Mouse (Mus musculus): Measurements from ENCODE around the gene Avpi1.
A peak's percentile ranks its signal among the peaks of the same experiment; 100 is the strongest.

Gene Avpi1

GRCm38 (mm10) chr19:42128787-42129508 is at the start of gene Avpi1:
Gene Avpi1, minus strand, starts transcription at chr19:42129059.
- DNase-seq = peak; percentile 97 to 99

GRCm38 (mm10) chr19:42177461-42177860 is 48.6 kb upstream of the Avpi1 start:
- no peak for DNase-seq

- DNase-seq = no peak
These were observed 48.0 kb upstream of the Avpi1 start for GRCm38 (mm10) chr19:42176841-42177240.

GRCm38 (mm10) chr19:42170025-42170969 is 41.4 kb upstream of the Avpi1 start:
- peak; percentile 97 to 99 for DNase-seq

GRCm38 (mm10) chr19:42169322-42169975 is 40.6 kb upstream of the Avpi1 start:
- peak in 1 of 2 experiments; percentile 48 for DNase-seq

- DNase-seq = no peak
These were observed 38.6 kb upstream of the Avpi1 start for GRCm38 (mm10) chr19:42167489-42167888.

GRCm38 (mm10) chr19:42166766-42167165 is 37.9 kb upstream of the Avpi1 start:
- no peak for DNase-seq

GRCm38 (mm10) chr19:42166130-42166529 is 37.3 kb upstream of the Avpi1 start:
- peak; percentile 87 to 93 for DNase-seq

- DNase-seq = no peak
These were observed 35.3 kb upstream of the Avpi1 start for GRCm38 (mm10) chr19:42164188-42164587.

- no peak for DNase-seq
These were observed 34.9 kb upstream of the Avpi1 start, which contains the start of gene Zfyve27 for GRCm38 (mm10) chr19:42163764-42164163. Gene Zfyve27, plus strand, starts transcription at chr19:42163951.

GRCm38 (mm10) chr19:42158246-42159017 is 29.6 kb upstream of the Avpi1 start:
- DNase-seq = no peak

- no peak for DNase-seq
These were observed 28.8 kb upstream of the Avpi1 start for GRCm38 (mm10) chr19:42157493-42158237.

- DNase-seq = peak; percentile 89 to 94
These were observed 23.1 kb upstream of the Avpi1 start for GRCm38 (mm10) chr19:42151990-42152389.

GRCm38 (mm10) chr19:42148569-42148860 is 19.7 kb upstream of the Avpi1 start:
- DNase-seq = no peak

GRCm38 (mm10) chr19:42147769-42148568 is 19.1 kb upstream of the Avpi1 start:
- DNase-seq = peak; percentile 70 to 78

GRCm38 (mm10) chr19:42147170-42147768 is 18.4 kb upstream of the Avpi1 start, which contains the start of gene Marveld1:
Gene Marveld1, plus strand, starts transcription at chr19:42147400.
- DNase-seq = peak; percentile 59

GRCm38 (mm10) chr19:42146276-42147010 is 17.6 kb upstream of the Avpi1 start:
- DNase-seq = no peak

- no peak for DNase-seq
These were observed 16.9 kb upstream of the Avpi1 start for GRCm38 (mm10) chr19:42145731-42146130.

- no peak for DNase-seq
These were observed 16.4 kb upstream of the Avpi1 start for GRCm38 (mm10) chr19:42145210-42145609.
